ENCODE assay signal across 9 mouse cellular contexts in genomic region chr19:46690387-46690786, GRCm38 (mm10). TPM values are rescaled to one million over a fixed set of nuclear protein-coding genes. Genes with fewer than 3 reads are reported as not detected.
A peak's percentile ranks its signal among the peaks of the same experiment; 100 is the strongest.
DNase-seq lines count a peak whose midpoint lies in the region; ATAC-seq lines count a peak whose summit lies in the region.
"Had no signal": no experiment of that assay in that cellular context is flagged by ENCODE, and none has a peak within 500 bp of the region (broad histone marks: within the 10 kb centered on the region; RNA-seq: fewer than 3 reads in every experiment).

No protein-coding gene starts in this region.

- peak overlapping the region; percentile 60 for H3K4me2 ChIP-seq in neural tube, embryonic 11.5 days (ENCODE audit: low read depth)
- peak overlapping the region; percentile 53 for H3K4me2 ChIP-seq in limb, embryonic 15.5 days
- H3K4me2 ChIP-seq in stomach, embryonic 16.5 days (ENCODE audit: low read depth, low read length): peak overlapping the region; percentile 52

- H3K9ac ChIP-seq in neural tube, embryonic 11.5 days (ENCODE audit: low read length): peak overlapping the region; percentile 85
- H3K9ac ChIP-seq in limb, embryonic 15.5 days: peak overlapping the region; percentile 77; the same call in 1 of the 2 replicates
- peak overlapping the region; percentile 85 for H3K9ac ChIP-seq in stomach, embryonic 16.5 days (ENCODE audit: low read length)

- peak overlapping the region; percentile 68 for H3K4me3 ChIP-seq in neural tube, embryonic 11.5 days (ENCODE audit: low read depth, low read length)
- peak overlapping the region; percentile 75 for H3K4me3 ChIP-seq in limb, embryonic 15.5 days
- H3K4me3 ChIP-seq in stomach, embryonic 16.5 days (replicated peaks; ENCODE audit: low read length): peak overlapping the region; percentile 70

- peak; percentile 27; the same call in 1 of the 2 replicates for ATAC-seq in neural tube, embryonic 11.5 days (ENCODE audit: insufficient read depth, low FRiP score, low TSS enrichment)
- no peak for ATAC-seq in limb, embryonic 15.5 days (ENCODE audit: insufficient number of reproducible peaks, low FRiP score, low TSS enrichment, low read depth)
- no peak for ATAC-seq in stomach, embryonic 16.5 days (ENCODE audit: insufficient read depth, low FRiP score)

- H3K4me1 ChIP-seq in neural tube, embryonic 11.5 days (ENCODE audit: control insufficient read depth, insufficient read depth, low read length): peaks cover 5% of the 10 kb centered on the region; the same call in 1 of the 2 replicates
- H3K4me1 ChIP-seq in limb, embryonic 15.5 days: peaks cover 6% of the 10 kb centered on the region; the same call in 1 of the 2 replicates
- H3K4me1 ChIP-seq in stomach, embryonic 16.5 days (ENCODE audit: control insufficient read depth, insufficient read depth, low read length): no peaks in the 10 kb centered on the region

- peak; percentile 31 for DNase-seq in cerebellum, adult 9-10 months
- DNase-seq in cerebellum, adult 8-10 months: no peak
- no peak for DNase-seq in neural tube, embryonic 11.5 days (ENCODE audit: low spot score)
- DNase-seq in neural tube, embryonic 10.5 days (ENCODE audit: extremely low spot score, low spot score): no peak
- no peak for DNase-seq in thymus, postnatal 0 days (ENCODE audit: low spot score)
- no peak for DNase-seq in adrenal gland, adult 8-10 months

- WGBS in neural tube, embryonic 11.5 days: 80% methylated on average over 11 of the region's 11 CpGs
- 77% methylated on average over 11 of the region's 11 CpGs for WGBS in limb, embryonic 15.5 days
- WGBS in stomach, embryonic 16.5 days: 73% methylated on average over 11 of the region's 11 CpGs

- H3K36me3 ChIP-seq in neural tube, embryonic 11.5 days (ENCODE audit: control insufficient read depth, insufficient read depth, low read length): no peaks in the 10 kb centered on the region
- peaks cover 6% of the 10 kb centered on the region for H3K36me3 ChIP-seq in limb, embryonic 15.5 days
- no peaks in the 10 kb centered on the region for H3K36me3 ChIP-seq in stomach, embryonic 16.5 days (ENCODE audit: control insufficient read depth, insufficient read depth, low read length)

- no peak overlapping the region for H3K27ac ChIP-seq in neural tube, embryonic 11.5 days (ENCODE audit: low read depth, low read length)
- H3K27ac ChIP-seq in limb, embryonic 15.5 days: peak overlapping the region; percentile 88
- peak overlapping the region; percentile 66; the same call in 1 of the 2 replicates for H3K27ac ChIP-seq in stomach, embryonic 16.5 days (ENCODE audit: low read length)

- no peaks in the 10 kb centered on the region for H3K27me3 ChIP-seq in neural tube, embryonic 11.5 days (ENCODE audit: control insufficient read depth, insufficient read depth, low read length)
- no peaks in the 10 kb centered on the region for H3K27me3 ChIP-seq in limb, embryonic 15.5 days
- no peaks in the 10 kb centered on the region for H3K27me3 ChIP-seq in stomach, embryonic 16.5 days (ENCODE audit: control insufficient read depth, insufficient read depth, low read length)

- H3K9me3 ChIP-seq in neural tube, embryonic 11.5 days (ENCODE audit: control insufficient read depth, low read length): no peaks in the 10 kb centered on the region
- no peaks in the 10 kb centered on the region for H3K9me3 ChIP-seq in limb, embryonic 15.5 days
- no peaks in the 10 kb centered on the region for H3K9me3 ChIP-seq in stomach, embryonic 16.5 days (replicated peaks; ENCODE audit: control insufficient read depth, low read length)

RNA-seq across cellular contexts. Expression of gene Borcs7, which starts 0.7 kb away (rescaled TPM):
- 14.1 and 14.7 TPM in 2 replicates for polyA plus RNA-seq in neural tube, embryonic 11.5 days (2014; fragmentation: Nextera tagmentation; extraction: Ambion mirVana)
- 13.5 and 14.3 TPM in 2 replicates for polyA plus RNA-seq in limb, embryonic 15.5 days (2015; fragmentation: Nextera tagmentation; extraction: Ambion mirVana)
- polyA plus RNA-seq in stomach, embryonic 16.5 days (2015; fragmentation: Nextera tagmentation; extraction: Ambion mirVana): 14.1 and 15.3 TPM in 2 replicates
- polyA plus RNA-seq in thymus, postnatal 0 days (2015; fragmentation: Nextera tagmentation; extraction: Ambion mirVana): 10.8 and 13.8 TPM in 2 replicates
- total RNA-seq in adrenal gland, adult 8-10 months (2022): 10 to 100 TPM; 14.9 to 18.6 (median 17.1) TPM

RNA-seq across cellular contexts. Expression of gene As3mt, which starts 16.9 kb away (rescaled TPM):
- polyA plus RNA-seq in neural tube, embryonic 11.5 days (2014; fragmentation: Nextera tagmentation; extraction: Ambion mirVana): 33.0 and 35.2 TPM in 2 replicates
- 20.6 and 24.1 TPM in 2 replicates for polyA plus RNA-seq in limb, embryonic 15.5 days (2015; fragmentation: Nextera tagmentation; extraction: Ambion mirVana)
- 26.6 and 28.1 TPM in 2 replicates for polyA plus RNA-seq in stomach, embryonic 16.5 days (2015; fragmentation: Nextera tagmentation; extraction: Ambion mirVana)
- 30.7 and 31.8 TPM in 2 replicates for polyA plus RNA-seq in thymus, postnatal 0 days (2015; fragmentation: Nextera tagmentation; extraction: Ambion mirVana)
- total RNA-seq in adrenal gland, adult 8-10 months (2022): 100 to 1,000 TPM; 111 to 133 (median 121) TPM

RNA-seq across cellular contexts. Expression of gene Cyp17a1, which starts 17.4 kb away (rescaled TPM):
- polyA plus RNA-seq in neural tube, embryonic 11.5 days (2014; fragmentation: Nextera tagmentation; extraction: Ambion mirVana): not detected in 2 replicates
- polyA plus RNA-seq in limb, embryonic 15.5 days (2015; fragmentation: Nextera tagmentation; extraction: Ambion mirVana): 1.9 and 2.7 TPM in 2 replicates
- 0.09 TPM in 1 of 2 replicates, not detected in the other for polyA plus RNA-seq in stomach, embryonic 16.5 days (2015; fragmentation: Nextera tagmentation; extraction: Ambion mirVana)
- 0.09 and 0.44 TPM in 2 replicates for polyA plus RNA-seq in thymus, postnatal 0 days (2015; fragmentation: Nextera tagmentation; extraction: Ambion mirVana)
- 1 to 10 TPM; 1.7 to 3.9 (median 3.1) TPM for total RNA-seq in adrenal gland, adult 8-10 months (2022)
- total RNA-seq: left cerebral cortex, postnatal 36 days had no signal
